Mouse (Mus musculus): Measurements from ENCODE around the gene Tbc1d13. TPM values are rescaled to one million over a fixed set of nuclear protein-coding genes. Genes with fewer than 3 reads are reported as not detected.

Tbc1d13 gene
- polyA plus RNA-seq, 1 experiment from 2014 or later: 23.6 TPM

DNA sequence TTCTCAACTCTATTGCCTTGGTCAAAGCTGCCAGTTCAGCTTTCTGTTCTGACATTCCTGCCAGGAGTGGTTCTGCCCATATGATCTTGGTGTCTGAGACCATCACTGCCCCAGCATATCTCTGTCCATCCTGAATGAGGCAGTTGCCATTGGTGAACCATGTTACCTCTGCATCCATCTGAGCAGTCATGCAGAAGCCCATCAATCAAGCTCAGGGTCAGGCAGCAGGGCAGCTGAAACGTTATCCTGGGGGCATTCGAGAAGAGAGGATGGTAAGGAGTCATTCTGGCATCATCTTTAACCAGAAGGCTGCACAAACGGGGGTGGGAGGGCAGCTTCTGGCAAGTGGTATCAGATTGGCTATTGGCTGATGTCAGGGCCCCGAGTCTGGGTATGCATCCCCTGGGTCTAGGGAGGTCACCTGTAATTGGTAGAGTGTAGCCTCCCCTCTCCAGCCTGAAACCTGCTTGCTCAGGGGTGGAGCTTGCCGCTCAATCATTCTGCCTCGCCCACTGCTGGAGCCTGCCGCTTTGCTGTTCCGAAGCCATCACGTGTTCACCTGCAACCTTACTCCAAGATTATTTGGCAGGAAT is 30.9 kb downstream of the Tbc1d13 start:
- Histone ChIP-seq H3K9me3 (ENCODE audit: control insufficient read depth, low read length) (no peaks in the 10 kb centered on the region), H3K4me2 (ENCODE audit: low read depth, low read length) (no peak overlapping the region), H3K27me3 (ENCODE audit: control insufficient read depth, insufficient read depth, low read length) (no peaks in the 10 kb centered on the region), H3K4me1 (ENCODE audit: control insufficient read depth, insufficient read depth, low read length) (no peaks in the 10 kb centered on the region), H3K4me3 (ENCODE audit: low read depth, low read length) (no peak overlapping the region), H3K36me3 (ENCODE audit: control insufficient read depth, insufficient read depth, low read length) (no peaks in the 10 kb centered on the region), H3K27ac (ENCODE audit: low read depth, low read length) (no peak overlapping the region), H3K9ac (replicated peaks; ENCODE audit: low read depth, low read length) (no peak overlapping the region)
- WGBS: 60% methylated on average over 9 of the region's 9 CpGs
- no peak for ATAC-seq (ENCODE audit: low read depth)

DNA sequence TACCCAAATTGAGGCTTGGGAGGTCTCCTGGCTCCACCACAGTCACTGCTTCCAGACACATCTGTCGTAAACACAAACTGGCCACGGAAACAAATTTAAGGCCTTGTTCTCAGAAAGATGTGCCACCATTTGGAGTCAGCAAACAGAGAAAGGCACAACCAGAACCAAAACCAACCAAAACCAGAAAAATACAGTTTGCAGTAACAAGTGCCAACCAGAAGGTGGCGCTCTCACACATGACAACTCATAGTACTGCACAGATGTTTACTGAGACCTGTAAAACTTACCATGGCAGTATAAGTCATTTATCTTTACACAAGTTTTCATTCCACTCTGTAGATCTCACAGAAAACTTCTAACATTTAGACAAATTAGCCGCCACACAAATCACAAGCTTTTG is 33.1 kb downstream of the Tbc1d13 start:
- Histone ChIP-seq H3K4me1 (ENCODE audit: control insufficient read depth, insufficient read depth, low read length) (no peaks in the 10 kb centered on the region), H3K4me3 (ENCODE audit: low read depth, low read length) (no peak overlapping the region), H3K27me3 (ENCODE audit: control insufficient read depth, insufficient read depth, low read length) (no peaks in the 10 kb centered on the region), H3K9me3 (ENCODE audit: control insufficient read depth, low read length) (no peaks in the 10 kb centered on the region), H3K9ac (replicated peaks; ENCODE audit: low read depth, low read length) (no peak overlapping the region), H3K4me2 (ENCODE audit: low read depth, low read length) (no peak overlapping the region), H3K27ac (ENCODE audit: low read depth, low read length) (no peak overlapping the region), H3K36me3 (ENCODE audit: control insufficient read depth, insufficient read depth, low read length) (no peaks in the 10 kb centered on the region)
- ATAC-seq (ENCODE audit: low read depth): no peak
- 57% methylated on average over 4 of the region's 4 CpGs for WGBS

DNA sequence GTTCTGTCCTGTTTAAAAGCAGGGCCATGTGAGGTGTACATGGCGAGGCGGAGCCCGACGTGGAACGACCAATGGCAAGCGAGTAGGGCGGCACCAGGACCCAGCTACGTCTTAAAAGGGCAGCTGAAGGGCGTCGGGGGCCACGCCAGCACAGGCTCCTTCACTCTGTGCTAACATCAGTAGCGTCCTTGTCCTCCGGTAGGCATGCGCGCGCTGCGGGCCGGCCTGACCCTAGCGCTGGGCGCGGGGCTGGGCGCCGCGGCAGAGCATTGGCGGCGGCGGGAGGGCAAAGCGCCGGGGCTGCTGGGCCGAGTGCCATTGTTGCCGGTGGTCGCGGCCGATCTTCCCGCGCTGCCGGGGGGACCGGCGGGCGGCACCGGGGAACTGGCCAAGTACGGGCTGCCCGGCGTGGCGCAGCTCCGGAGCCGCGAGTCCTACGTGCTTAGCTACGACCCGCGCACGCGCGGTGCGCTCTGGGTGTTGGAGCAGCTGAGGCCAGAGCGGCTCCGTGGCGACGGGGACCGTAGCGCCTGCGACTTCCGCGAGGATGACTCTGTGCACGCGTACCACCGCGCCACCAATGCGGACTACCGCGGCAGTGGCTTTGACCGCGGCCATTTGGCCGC is 37.9 kb downstream of the Tbc1d13 start, which contains the start of gene Endog:
Gene Endog, plus strand, starts transcription at position 123 of the 626 bp plus-strand sequence.
- ATAC-seq (ENCODE audit: low read depth): peak; percentile 98
- Histone ChIP-seq H3K9ac (replicated peaks; ENCODE audit: low read depth, low read length) (peak within 1 kb of the TSS; percentile 80), H3K9me3 (ENCODE audit: control insufficient read depth, low read length) (no peaks in the 10 kb centered on the region), H3K4me3 (ENCODE audit: low read depth, low read length) (peak within 1 kb of the TSS; percentile 57), H3K27ac (ENCODE audit: low read depth, low read length) (peak within 1 kb of the TSS; percentile 94), H3K27me3 (ENCODE audit: control insufficient read depth, insufficient read depth, low read length) (no peaks in the 10 kb centered on the region), H3K4me2 (ENCODE audit: low read depth, low read length) (peak within 1 kb of the TSS; percentile 89), H3K4me1 (ENCODE audit: control insufficient read depth, insufficient read depth, low read length) (no peaks in the 10 kb centered on the region), H3K36me3 (ENCODE audit: control insufficient read depth, insufficient read depth, low read length) (peaks cover 18% of the 10 kb centered on the region)
- under 1% methylated on average over 73 of the region's 75 CpGs for WGBS

DNA sequence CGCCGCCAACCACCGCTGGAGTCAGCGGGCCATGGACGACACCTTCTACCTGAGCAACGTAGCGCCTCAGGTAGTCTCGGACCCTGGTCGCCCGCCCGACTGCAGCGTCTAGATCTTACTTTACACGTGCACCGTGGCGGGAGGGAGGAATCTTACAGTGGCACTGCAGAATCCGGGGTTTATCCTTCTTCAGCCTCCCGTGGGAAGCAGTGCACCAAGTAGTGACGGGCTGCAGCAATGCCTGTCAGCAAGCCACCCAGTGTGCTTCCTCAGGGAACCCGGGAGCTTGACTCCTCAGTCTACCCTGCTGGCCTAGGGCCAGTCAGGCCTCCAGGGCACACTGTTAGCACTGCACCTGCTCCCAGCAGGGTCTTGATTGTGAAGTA is 38.4 kb downstream of the Tbc1d13 start:
- peak overlapping the region; percentile 80 for H3K9ac ChIP-seq (replicated peaks; ENCODE audit: low read depth, low read length)
- H3K4me3 ChIP-seq (ENCODE audit: low read depth, low read length): peak overlapping the region; percentile 57
- H3K4me1 ChIP-seq (ENCODE audit: control insufficient read depth, insufficient read depth, low read length): no peaks in the 10 kb centered on the region
- peaks cover 18% of the 10 kb centered on the region for H3K36me3 ChIP-seq (ENCODE audit: control insufficient read depth, insufficient read depth, low read length)
- peak; percentile 39 for ATAC-seq (ENCODE audit: low read depth)
- WGBS: 2% methylated on average over 19 of the region's 19 CpGs
- H3K9me3 ChIP-seq (ENCODE audit: control insufficient read depth, low read length): no peaks in the 10 kb centered on the region
- H3K4me2 ChIP-seq (ENCODE audit: low read depth, low read length): peak overlapping the region; percentile 89
- H3K27me3 ChIP-seq (ENCODE audit: control insufficient read depth, insufficient read depth, low read length): no peaks in the 10 kb centered on the region
- H3K27ac ChIP-seq (ENCODE audit: low read depth, low read length): peak overlapping the region; percentile 94

DNA sequence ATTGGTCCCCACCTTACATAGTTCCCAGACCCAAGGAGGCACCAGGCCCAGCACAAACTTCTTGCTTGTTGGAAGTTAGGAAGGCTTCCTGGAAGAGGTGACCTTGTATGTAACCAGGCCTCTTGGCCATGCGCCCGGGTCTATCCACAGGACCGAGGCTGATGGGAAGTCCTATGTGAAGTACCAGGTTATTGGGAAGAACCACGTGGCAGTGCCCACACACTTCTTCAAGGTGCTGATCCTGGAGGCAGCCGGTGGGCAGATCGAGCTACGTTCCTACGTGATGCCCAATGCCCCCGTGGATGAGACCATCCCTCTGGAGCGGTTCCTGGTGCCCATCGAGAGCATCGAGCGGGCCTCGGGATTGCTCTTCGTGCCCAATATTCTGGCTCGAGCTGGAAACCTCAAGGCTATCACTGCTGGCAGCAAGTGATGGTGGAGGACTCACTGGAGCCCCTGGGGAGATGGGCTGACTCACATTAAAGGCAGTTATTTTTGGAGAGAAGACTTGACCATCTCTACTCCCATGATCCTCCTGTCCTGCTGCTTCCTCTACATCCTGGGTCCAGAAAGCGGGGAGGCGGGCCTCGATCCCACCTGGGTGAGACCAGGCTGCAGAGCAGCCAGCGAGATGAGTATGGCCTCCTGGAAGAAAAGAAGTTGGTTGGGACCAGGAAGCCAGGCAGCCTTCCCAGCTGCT is 40.1 kb downstream of the Tbc1d13 start:
- peaks cover 5% of the 10 kb centered on the region for H3K4me1 ChIP-seq (ENCODE audit: control insufficient read depth, insufficient read depth, low read length)
- no peak overlapping the region for H3K4me3 ChIP-seq (ENCODE audit: low read depth, low read length)
- no peaks in the 10 kb centered on the region for H3K9me3 ChIP-seq (ENCODE audit: control insufficient read depth, low read length)
- H3K36me3 ChIP-seq (ENCODE audit: control insufficient read depth, insufficient read depth, low read length): peaks cover 18% of the 10 kb centered on the region
- 98% methylated on average over 20 of the region's 20 CpGs for WGBS
- H3K27ac ChIP-seq (ENCODE audit: low read depth, low read length): no peak overlapping the region
- H3K27me3 ChIP-seq (ENCODE audit: control insufficient read depth, insufficient read depth, low read length): no peaks in the 10 kb centered on the region
- no peak overlapping the region for H3K9ac ChIP-seq (replicated peaks; ENCODE audit: low read depth, low read length)
- ATAC-seq (ENCODE audit: low read depth): no peak
- no peak overlapping the region for H3K4me2 ChIP-seq (ENCODE audit: low read depth, low read length)

DNA sequence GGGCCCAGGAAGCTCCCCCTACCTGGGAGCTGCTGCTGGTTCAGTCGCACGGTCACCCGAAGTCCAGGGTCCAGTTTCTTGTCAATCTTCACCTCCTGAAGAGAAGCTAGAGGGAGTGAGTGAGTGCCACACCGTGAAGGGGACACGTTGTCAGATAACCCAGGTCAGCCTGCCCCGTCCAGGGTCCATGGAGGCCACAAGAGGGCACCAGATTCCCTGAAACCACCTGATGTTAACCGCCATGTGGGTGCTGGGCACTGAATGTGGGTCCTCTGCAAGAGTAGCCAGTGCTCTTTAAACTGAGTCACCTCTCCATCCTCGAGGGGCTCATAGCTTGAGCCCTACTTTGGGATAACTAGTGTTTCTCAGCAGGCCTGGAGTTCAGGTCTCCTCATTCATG is 42.4 kb downstream of the Tbc1d13 start:
- no peak for ATAC-seq (ENCODE audit: low read depth)
- Histone ChIP-seq H3K36me3 (ENCODE audit: control insufficient read depth, insufficient read depth, low read length) (peaks cover 18% of the 10 kb centered on the region), H3K4me2 (ENCODE audit: low read depth, low read length) (no peak overlapping the region), H3K27ac (ENCODE audit: low read depth, low read length) (no peak overlapping the region), H3K9ac (replicated peaks; ENCODE audit: low read depth, low read length) (no peak overlapping the region), H3K4me1 (ENCODE audit: control insufficient read depth, insufficient read depth, low read length) (peaks cover 5% of the 10 kb centered on the region), H3K27me3 (ENCODE audit: control insufficient read depth, insufficient read depth, low read length) (no peaks in the 10 kb centered on the region), H3K9me3 (ENCODE audit: control insufficient read depth, low read length) (no peaks in the 10 kb centered on the region), H3K4me3 (ENCODE audit: low read depth, low read length) (no peak overlapping the region)
- WGBS: 91% methylated on average over 8 of the region's 8 CpGs

DNA sequence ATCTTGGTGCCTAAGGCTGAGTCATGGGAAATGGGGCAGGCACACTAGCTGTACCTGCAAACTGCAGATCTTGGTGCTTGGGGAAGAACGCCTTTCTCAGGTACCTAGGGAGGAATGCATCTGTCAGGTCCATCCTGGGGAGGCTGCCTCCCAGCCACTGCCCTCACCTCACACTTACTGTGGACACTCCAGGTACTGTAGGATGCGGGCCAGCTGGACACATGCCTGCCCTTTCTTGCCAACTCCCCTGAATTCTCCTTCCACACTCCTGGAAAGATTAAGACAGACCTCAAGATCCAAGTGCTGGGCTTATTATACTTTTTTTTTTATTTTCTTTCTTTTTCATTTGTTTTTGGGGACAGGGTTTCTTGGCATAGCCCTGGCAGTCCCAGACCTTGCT is 43.0 kb downstream of the Tbc1d13 start:
- Histone ChIP-seq H3K9me3 (ENCODE audit: control insufficient read depth, low read length) (no peaks in the 10 kb centered on the region), H3K27me3 (ENCODE audit: control insufficient read depth, insufficient read depth, low read length) (no peaks in the 10 kb centered on the region), H3K27ac (ENCODE audit: low read depth, low read length) (no peak overlapping the region), H3K4me1 (ENCODE audit: control insufficient read depth, insufficient read depth, low read length) (peaks cover 5% of the 10 kb centered on the region), H3K9ac (replicated peaks; ENCODE audit: low read depth, low read length) (no peak overlapping the region), H3K36me3 (ENCODE audit: control insufficient read depth, insufficient read depth, low read length) (peaks cover 18% of the 10 kb centered on the region), H3K4me2 (ENCODE audit: low read depth, low read length) (no peak overlapping the region), H3K4me3 (ENCODE audit: low read depth, low read length) (no peak overlapping the region)
- 100% methylated on average over 2 of the region's 2 CpGs for WGBS
- no peak for ATAC-seq (ENCODE audit: low read depth)

DNA sequence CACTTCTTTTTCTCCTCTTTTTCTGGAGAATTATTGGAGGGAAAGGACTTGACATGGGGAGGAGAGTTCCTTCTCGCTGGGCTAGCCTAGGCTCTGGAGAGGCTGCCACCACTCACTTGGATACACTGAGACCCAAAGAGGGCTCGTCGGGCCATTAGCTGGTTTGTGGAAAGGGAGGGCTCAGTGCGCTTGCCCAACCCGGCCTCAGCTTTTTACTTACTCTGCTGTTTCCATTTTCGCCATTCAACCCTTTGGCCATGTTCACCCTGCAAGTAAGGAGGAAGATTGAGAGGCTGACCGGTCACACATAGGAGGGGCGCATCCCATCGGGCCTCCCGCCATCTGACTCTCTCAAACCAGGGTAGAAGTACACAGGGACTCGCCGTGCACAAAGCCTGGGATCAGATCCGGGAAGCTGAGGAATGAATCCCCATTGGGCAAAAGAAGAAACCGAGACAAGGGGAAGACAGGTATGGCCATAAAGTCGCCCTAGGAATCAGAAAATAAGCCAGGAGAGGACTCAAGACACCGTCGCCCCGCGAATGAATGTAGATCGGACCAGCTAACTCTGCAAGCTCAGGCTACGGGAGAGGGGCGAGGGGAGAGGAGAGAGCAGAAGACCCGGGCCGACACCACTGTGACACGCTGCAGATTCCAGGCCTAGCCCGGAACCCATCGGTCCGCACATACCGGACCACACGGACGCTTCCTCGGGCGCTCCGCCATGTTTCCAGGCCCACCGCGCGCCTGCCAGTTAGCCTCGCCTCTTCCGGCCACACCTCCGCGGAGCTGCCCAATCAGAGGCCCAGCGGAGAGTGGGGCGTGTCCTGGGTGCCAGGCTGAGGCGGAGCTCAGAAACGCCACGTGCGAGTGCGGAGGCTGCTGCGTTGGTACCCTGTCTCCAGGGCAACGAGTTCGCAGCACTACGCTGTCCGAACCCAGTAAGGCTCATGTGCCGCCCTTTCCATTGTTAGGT is 44.4 kb downstream of the Tbc1d13 start, which contains the start of gene Spout1:
Gene Spout1, minus strand, starts transcription at position 760 of the 976 bp plus-strand sequence.
- H3K4me3 ChIP-seq (ENCODE audit: low read depth, low read length): peak within 1 kb of the TSS; percentile 69
- H3K9me3 ChIP-seq (ENCODE audit: control insufficient read depth, low read length): no peaks in the 10 kb centered on the region
- peak; percentile 99 for ATAC-seq (ENCODE audit: low read depth)
- peaks cover 18% of the 10 kb centered on the region for H3K36me3 ChIP-seq (ENCODE audit: control insufficient read depth, insufficient read depth, low read length)
- WGBS: 3% methylated on average over 54 of the region's 54 CpGs
- H3K4me2 ChIP-seq (ENCODE audit: low read depth, low read length): peak within 1 kb of the TSS; percentile 90
- peaks cover 5% of the 10 kb centered on the region for H3K4me1 ChIP-seq (ENCODE audit: control insufficient read depth, insufficient read depth, low read length)
- H3K9ac ChIP-seq (replicated peaks; ENCODE audit: low read depth, low read length): peak within 1 kb of the TSS; percentile 66
- no peak within 1 kb of the TSS for H3K27ac ChIP-seq (ENCODE audit: low read depth, low read length)
- H3K27me3 ChIP-seq (ENCODE audit: control insufficient read depth, insufficient read depth, low read length): no peaks in the 10 kb centered on the region
